Mouse (Mus musculus) limb, embryonic 12.5 days (tissue): ENCODE data around the gene Gtdc1. TPM values are rescaled to one million over a fixed set of nuclear protein-coding genes. Genes with fewer than 3 reads are reported as not detected.
"Not testable (repeated sequence)": the region's sequence is repeated elsewhere in the genome, so short reads cannot be mapped to it uniquely, and the experiment has no call there.

Source experiments
- ATAC-seq: fragments of 200-750 bp; cut with Nextera tagmentation; 2 replicates; pipeline ENCODE4 v1.8.0; 2017; ENCODE audit warnings: low read depth, moderate TSS enrichment; ENCODE audit not compliant: insufficient number of reproducible peaks, insufficient read depth, low FRiP score, low TSS enrichment
- H3K27ac ChIP-seq: fragments of 300-500 bp; sonication (generic); 2 replicates; pipeline ENCODE4 v1.5.1; 2016; ENCODE audit warnings: mild to moderate bottlenecking, moderate library complexity
- H3K27me3 ChIP-seq: fragments of 300-500 bp; sonication (generic); 2 replicates; pipeline ENCODE4 v1.6.1; 2016; ENCODE audit warnings: mild to moderate bottlenecking, moderate library complexity
- H3K36me3 ChIP-seq: fragments of 300-500 bp; sonication (generic); 2 replicates; pipeline ENCODE4 v1.6.1; 2016; ENCODE audit warnings: mild to moderate bottlenecking, moderate library complexity
- H3K4me1 ChIP-seq: fragments of 300-500 bp; sonication (generic); replicated peaks from 2 replicates; pipeline ENCODE4 v1.6.1; 2016
- H3K4me2 ChIP-seq: fragments of 300-500 bp; sonication (generic); 2 replicates; pipeline ENCODE4 v1.6.1; 2016; ENCODE audit warnings: mild to moderate bottlenecking, moderate library complexity
- H3K4me3 ChIP-seq: fragments of 300-500 bp; sonication (generic); replicated peaks from 2 replicates; pipeline ENCODE4 v1.5.1; 2016; ENCODE audit warnings: mild to moderate bottlenecking
- H3K9ac ChIP-seq: fragments of 300-500 bp; sonication (generic); replicated peaks from 2 replicates; pipeline ENCODE4 v1.6.1; 2016; ENCODE audit warnings: mild to moderate bottlenecking, moderate library complexity
- H3K9me3 ChIP-seq: fragments of 300-500 bp; sonication (generic); 2 replicates; pipeline ENCODE4 v1.6.1; 2016; ENCODE audit warnings: mild to moderate bottlenecking, moderate library complexity
- WGBS: fragments of 180-500 bp; shearing (Covaris S2); methylation state at CpG from one replicate; pipeline ENCODE4 v1.1.7; 2016; 5-methylcytosine and 5-hydroxymethylcytosine counted together
- polyA plus RNA-seq: library from polyadenylated mRNA; unstranded; fragments of >200 nt; fragmentation: Nextera tagmentation; extraction: Ambion mirVana; gene quantifications from 2 replicates; pipeline ENCODE4 v1.2.1, GENCODE M21; 2016

Gene Gtdc1
- polyA plus RNA-seq, 1 experiment from 2014 or later = 15.5 TPM

GRCm38 (mm10) chr2:44646398-44646797 lies 281.1 kb downstream of the Gtdc1 start:
- H3K27ac ChIP-seq = no peak overlapping the region
- H3K36me3 ChIP-seq = no peaks in the 10 kb centered on the region
- H3K27me3 ChIP-seq = no peaks in the 10 kb centered on the region
- no peaks in the 10 kb centered on the region for H3K9me3 ChIP-seq
- WGBS = 78% methylated on average over 6 of the region's 6 CpGs
- no peak overlapping the region for H3K4me2 ChIP-seq
- H3K9ac ChIP-seq = no peak overlapping the region
- H3K4me1 ChIP-seq = no peaks in the 10 kb centered on the region
- no peak overlapping the region for H3K4me3 ChIP-seq
- ATAC-seq = no peak

GRCm38 (mm10) chr2:44639370-44639769 lies 288.1 kb downstream of the Gtdc1 start:
- no peaks in the 10 kb centered on the region for H3K27me3 ChIP-seq
- 0 out of 2 replicates have a peak, but pooled peaks cover 7% of the 10 kb centered on the region for H3K4me1 ChIP-seq
- ATAC-seq = no peak
- H3K27ac ChIP-seq = no peak overlapping the region
- no peaks in the 10 kb centered on the region for H3K36me3 ChIP-seq
- H3K9me3 ChIP-seq = no peaks in the 10 kb centered on the region
- H3K9ac ChIP-seq = no peak overlapping the region
- 55% methylated on average over 2 of the region's 2 CpGs for WGBS
- no peak overlapping the region for H3K4me2 ChIP-seq
- H3K4me3 ChIP-seq = no peak overlapping the region

DNA sequence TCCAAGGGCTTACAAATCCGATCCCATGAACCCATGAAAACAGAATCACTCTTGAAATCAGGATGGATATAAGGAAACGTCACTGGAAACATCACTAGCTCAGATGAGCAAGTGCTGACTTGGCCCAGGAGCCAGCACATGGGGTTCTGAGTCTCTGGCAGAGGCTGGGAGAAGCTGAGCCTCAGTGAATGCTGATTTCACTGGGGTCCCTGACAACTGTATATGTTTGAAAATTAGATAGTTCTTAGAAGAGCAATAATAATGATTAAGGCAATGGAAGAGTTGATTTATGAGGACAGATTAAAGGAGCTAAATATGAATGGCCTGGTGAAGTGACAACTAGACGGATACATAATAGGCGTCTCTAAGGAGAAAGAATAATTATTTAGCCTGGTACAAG lies 289.3 kb downstream of the Gtdc1 start:
- no peaks in the 10 kb centered on the region for H3K9me3 ChIP-seq
- 0 out of 2 replicates have a peak, but pooled peaks cover 7% of the 10 kb centered on the region for H3K4me1 ChIP-seq
- H3K9ac ChIP-seq = no peak overlapping the region
- H3K27me3 ChIP-seq = no peaks in the 10 kb centered on the region
- no peak overlapping the region for H3K4me2 ChIP-seq
- H3K36me3 ChIP-seq = no peaks in the 10 kb centered on the region
- WGBS = 76% methylated on average over 4 of the region's 4 CpGs
- no peak overlapping the region for H3K27ac ChIP-seq
- no peak for ATAC-seq
- no peak overlapping the region for H3K4me3 ChIP-seq

- Histone ChIP-seq H3K4me3 (no peak overlapping the region), H3K36me3 (no peaks in the 10 kb centered on the region), H3K9ac (no peak overlapping the region), H3K4me2 (no peak overlapping the region), H3K27me3 (no peaks in the 10 kb centered on the region), H3K27ac (no peak overlapping the region), H3K4me1 (0 out of 2 replicates have a peak, but pooled peaks cover 7% of the 10 kb centered on the region), H3K9me3 (no peaks in the 10 kb centered on the region)
- no peak for ATAC-seq
- WGBS = 27% methylated on average over 8 of the region's 8 CpGs
These were observed 293.5 kb downstream of the Gtdc1 start for GRCm38 (mm10) chr2:44633971-44634370.

DNA sequence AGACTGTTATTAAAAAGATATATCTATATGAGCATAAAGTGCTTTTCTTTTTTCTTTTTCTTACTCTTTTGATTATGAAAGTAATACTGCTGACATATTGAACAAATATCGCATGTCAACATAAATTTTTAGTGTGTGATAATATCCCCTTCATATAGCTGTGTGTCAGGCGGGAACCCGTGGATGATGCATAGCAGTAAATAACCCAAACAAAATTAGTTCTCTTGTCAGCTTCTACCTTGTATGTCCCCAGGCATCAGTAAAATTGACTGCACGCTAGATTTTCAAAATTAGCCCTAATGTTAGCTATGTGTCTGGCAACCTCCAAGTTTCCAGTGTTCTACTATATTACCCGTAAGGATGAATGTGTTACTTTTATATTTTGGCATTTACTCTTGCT lies 294.4 kb downstream of the Gtdc1 start:
- Histone ChIP-seq H3K9me3 (no peaks in the 10 kb centered on the region), H3K4me1 (0 out of 2 replicates have a peak, but pooled peaks cover 7% of the 10 kb centered on the region), H3K36me3 (no peaks in the 10 kb centered on the region), H3K27ac (no peak overlapping the region), H3K4me2 (no peak overlapping the region), H3K9ac (no peak overlapping the region), H3K4me3 (no peak overlapping the region), H3K27me3 (no peaks in the 10 kb centered on the region)
- no peak for ATAC-seq
- WGBS = 58% methylated on average over 5 of the region's 5 CpGs

GRCm38 (mm10) chr2:44632584-44632983 lies 294.9 kb downstream of the Gtdc1 start:
- no peak for ATAC-seq
- H3K27ac ChIP-seq = no peak overlapping the region
- H3K9me3 ChIP-seq = no peaks in the 10 kb centered on the region
- H3K36me3 ChIP-seq = no peaks in the 10 kb centered on the region
- 0 out of 2 replicates have a peak, but pooled peaks cover 7% of the 10 kb centered on the region for H3K4me1 ChIP-seq
- 44% methylated on average over 10 of the region's 10 CpGs for WGBS
- H3K4me3 ChIP-seq = no peak overlapping the region
- no peak overlapping the region for H3K9ac ChIP-seq
- no peaks in the 10 kb centered on the region for H3K27me3 ChIP-seq
- no peak overlapping the region for H3K4me2 ChIP-seq

- Histone ChIP-seq H3K27ac (no peak overlapping the region), H3K4me2 (no peak overlapping the region), H3K4me1 (0 out of 2 replicates have a peak, but pooled peaks cover 3% of the 10 kb centered on the region), H3K27me3 (no peaks in the 10 kb centered on the region), H3K4me3 (no peak overlapping the region), H3K9me3 (no peaks in the 10 kb centered on the region), H3K9ac (no peak overlapping the region), H3K36me3 (no peaks in the 10 kb centered on the region)
- 73% methylated on average over 3 of the region's 3 CpGs for WGBS
- ATAC-seq = no peak
These were observed 296.4 kb downstream of the Gtdc1 start for GRCm38 (mm10) chr2:44631064-44631463.

GRCm38 (mm10) chr2:44628778-44629177 lies 298.7 kb downstream of the Gtdc1 start:
- 92% methylated on average over 1 of the region's 1 CpGs for WGBS
- Histone ChIP-seq H3K4me1 (no peaks in the 10 kb centered on the region), H3K27me3 (no peaks in the 10 kb centered on the region), H3K9ac (no peak overlapping the region), H3K9me3 (no peaks in the 10 kb centered on the region), H3K4me2 (no peak overlapping the region), H3K27ac (no peak overlapping the region), H3K36me3 (no peaks in the 10 kb centered on the region), H3K4me3 (no peak overlapping the region)
- ATAC-seq = no peak

GRCm38 (mm10) chr2:44625154-44625553 lies 302.3 kb downstream of the Gtdc1 start:
- Histone ChIP-seq H3K4me1 (no peaks in the 10 kb centered on the region), H3K27ac (no peak overlapping the region), H3K9me3 (no peaks in the 10 kb centered on the region), H3K36me3 (no peaks in the 10 kb centered on the region), H3K27me3 (no peaks in the 10 kb centered on the region), H3K4me2 (no peak overlapping the region), H3K4me3 (no peak overlapping the region), H3K9ac (no peak overlapping the region)
- ATAC-seq = no peak
- 45% methylated on average over 3 of the region's 3 CpGs for WGBS

DNA sequence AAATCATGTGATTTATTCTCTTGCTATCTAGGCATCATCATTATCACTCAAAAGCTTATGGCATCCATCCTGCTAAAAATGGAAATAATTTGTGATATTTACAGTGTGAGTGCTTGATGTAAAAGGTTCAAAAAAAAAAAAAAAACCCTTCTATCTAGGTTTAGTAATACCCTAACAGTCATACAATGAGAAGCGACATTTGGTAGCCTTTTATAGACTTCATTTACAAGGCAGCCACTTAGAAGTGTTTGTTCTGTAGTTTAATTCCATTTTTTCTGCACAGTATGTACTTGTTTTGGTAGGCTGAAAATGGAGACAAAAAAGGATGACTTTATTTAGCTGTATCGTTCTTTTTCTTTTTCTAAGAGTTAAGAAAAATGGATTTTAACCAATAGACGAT lies 305.0 kb downstream of the Gtdc1 start:
- no peak overlapping the region for H3K4me2 ChIP-seq
- H3K27me3 ChIP-seq = no peaks in the 10 kb centered on the region
- no peaks in the 10 kb centered on the region for H3K4me1 ChIP-seq
- H3K27ac ChIP-seq = no peak overlapping the region
- no peak overlapping the region for H3K4me3 ChIP-seq
- H3K36me3 ChIP-seq = no peaks in the 10 kb centered on the region
- WGBS = 81% methylated on average over 3 of the region's 3 CpGs
- no peak for ATAC-seq
- no peaks in the 10 kb centered on the region for H3K9me3 ChIP-seq
- no peak overlapping the region for H3K9ac ChIP-seq

DNA sequence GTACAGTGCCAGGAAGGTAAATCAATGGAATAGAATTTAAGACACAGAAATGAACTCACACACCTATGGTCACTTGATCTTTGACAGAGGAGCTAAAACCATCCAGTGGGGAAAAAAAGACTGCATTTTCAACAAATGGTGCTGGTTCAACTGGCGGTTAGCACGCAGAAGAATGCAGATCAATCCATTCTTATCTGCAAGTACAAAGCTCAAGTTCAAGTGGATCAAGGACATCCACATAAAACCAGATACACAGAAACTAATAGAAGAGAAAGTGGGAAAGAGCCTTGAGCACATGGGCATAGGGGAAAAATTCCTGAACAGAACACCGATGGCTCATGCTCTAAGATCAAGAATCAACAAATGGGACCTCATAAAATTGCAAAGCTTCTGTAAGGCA lies 327.8 kb downstream of the Gtdc1 start:
- H3K9me3 ChIP-seq, H3K4me3 ChIP-seq, H3K4me2 ChIP-seq, H3K27me3 ChIP-seq, H3K4me1 ChIP-seq, H3K36me3 ChIP-seq, H3K27ac ChIP-seq, H3K9ac ChIP-seq, ATAC-seq: not testable (repeated sequence)
- WGBS = 91% methylated on average over 3 of the region's 3 CpGs

- Histone ChIP-seq H3K27ac (no peak overlapping the region), H3K27me3 (no peaks in the 10 kb centered on the region), H3K9me3 (no peaks in the 10 kb centered on the region), H3K4me3 (no peak overlapping the region), H3K36me3 (no peaks in the 10 kb centered on the region), H3K4me2 (no peak overlapping the region), H3K9ac (no peak overlapping the region), H3K4me1 (peaks cover 8% of the 10 kb centered on the region; the same call in 1 of the 2 replicates)
- WGBS = 71% methylated on average over 1 of the region's 1 CpGs
- ATAC-seq = no peak
These were observed 333.2 kb downstream of the Gtdc1 start for GRCm38 (mm10) chr2:44594276-44594675.
